ENCODE assay signal across 9 mouse cellular contexts in the genomic region with DNA sequence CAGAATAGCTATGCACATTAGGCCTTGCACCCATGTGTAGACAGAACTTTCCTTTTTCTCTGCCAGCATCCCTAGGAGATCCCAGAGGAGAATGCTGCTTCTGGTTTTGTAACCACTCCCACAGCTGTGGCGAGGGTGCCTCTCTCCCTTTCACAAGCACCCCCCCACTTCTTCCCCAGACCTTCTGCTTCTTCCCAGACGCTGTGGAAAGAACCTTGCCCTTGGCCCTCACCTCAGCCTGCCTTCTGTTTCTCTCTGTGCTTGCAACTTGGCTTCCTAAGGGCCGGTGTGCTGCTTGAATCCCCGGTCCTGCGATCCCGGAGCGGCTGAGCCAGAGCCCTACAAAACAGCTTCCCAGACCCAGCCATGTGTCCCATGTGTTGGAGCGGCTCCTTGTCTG. TPM values are rescaled to one million over a fixed set of nuclear protein-coding genes. Genes with fewer than 3 reads are reported as not detected.
DNase-seq lines count a peak whose midpoint lies in the region; ATAC-seq and TF ChIP-seq lines count a peak whose summit lies in the region.
"Had no signal": no experiment of that assay in that cellular context is flagged by ENCODE, and none has a peak within 500 bp of the region (broad histone marks: within the 10 kb centered on the region; RNA-seq: fewer than 3 reads in every experiment).

No protein-coding gene starts in this region.

- H3K79me2 ChIP-seq in liver, adult 2 months (ENCODE audit: control insufficient read depth, insufficient read depth, low read length), result no peaks in the 10 kb centered on the region

- H3K9me3 ChIP-seq in heart, embryonic 10.5 days, result no peaks in the 10 kb centered on the region
- H3K9me3 ChIP-seq in midbrain, embryonic 11.5 days (ENCODE audit: control insufficient read depth, low read length), result no peaks in the 10 kb centered on the region
- H3K9me3 ChIP-seq in midbrain, embryonic 15.5 days, result no peaks in the 10 kb centered on the region
- H3K9me3 ChIP-seq: hindbrain, embryonic 15.5 days had no signal

- no peak overlapping the region for H3K4me2 ChIP-seq in midbrain, embryonic 11.5 days
- H3K4me2 ChIP-seq in midbrain, embryonic 15.5 days, result no peak overlapping the region
- H3K4me2 ChIP-seq: hindbrain, embryonic 15.5 days had no signal

- TF ChIP-seq CTCF in liver, adult 2 months (IDR thresholded peaks at IDR 0.05; ENCODE audit: low read depth, low read length), result no peak

- DNase-seq in heart, embryonic 10.5 days (ENCODE audit: low spot score), result peak; percentile 74
- no peak for DNase-seq in heart, postnatal 4 days
- peak; percentile 26 for DNase-seq in midbrain, embryonic 11.5 days (ENCODE audit: low spot score, missing footprints)
- DNase-seq in liver, adult 2 months (ENCODE audit: extremely low read depth, low read depth, low spot score), result no peak
- DNase-seq in thymus, postnatal 14 days, result peak; percentile 67
- DNase-seq in testis, postnatal 14 days (ENCODE audit: low spot score), result no peak
- no peak for DNase-seq in adrenal gland, postnatal 10 days

- H3K36me3 ChIP-seq in heart, embryonic 10.5 days, result no peaks in the 10 kb centered on the region
- no peaks in the 10 kb centered on the region for H3K36me3 ChIP-seq in midbrain, embryonic 11.5 days (ENCODE audit: control insufficient read depth, insufficient read depth, low read length)
- no peaks in the 10 kb centered on the region for H3K36me3 ChIP-seq in midbrain, embryonic 15.5 days (replicated peaks)
- H3K36me3 ChIP-seq in liver, adult 2 months (ENCODE audit: control insufficient read depth, insufficient read depth, low read length), result no peaks in the 10 kb centered on the region
- H3K36me3 ChIP-seq: hindbrain, embryonic 15.5 days had no signal

- ATAC-seq in midbrain, embryonic 11.5 days (ENCODE audit: low FRiP score), result no peak
- ATAC-seq in midbrain, embryonic 15.5 days (replicated peaks), result no peak

- H3K27me3 ChIP-seq in heart, embryonic 10.5 days (ENCODE audit: insufficient read depth, poor library complexity, severe bottlenecking), result 0 out of 2 replicates have a peak, but pooled peaks cover 3% of the 10 kb centered on the region
- no peaks in the 10 kb centered on the region for H3K27me3 ChIP-seq in midbrain, embryonic 11.5 days (ENCODE audit: control insufficient read depth, insufficient read depth, low read length)
- no peaks in the 10 kb centered on the region for H3K27me3 ChIP-seq in midbrain, embryonic 15.5 days (replicated peaks)
- no peaks in the 10 kb centered on the region for H3K27me3 ChIP-seq in liver, adult 2 months (ENCODE audit: control insufficient read depth, insufficient read depth, low read length)
- H3K27me3 ChIP-seq: hindbrain, embryonic 15.5 days had no signal

- no peak for TF ChIP-seq POLR2A in liver, adult 2 months (IDR thresholded peaks at IDR 0.05; ENCODE audit: extremely low read depth, insufficient read depth, low read length)

- H3K4me3 ChIP-seq in heart, embryonic 10.5 days, result 0 out of 2 replicates have a peak overlapping the region, but pooled peaks have one; percentile 3
- H3K4me3 ChIP-seq in midbrain, embryonic 11.5 days (ENCODE audit: low read depth, low read length), result no peak overlapping the region
- H3K4me3 ChIP-seq in midbrain, embryonic 15.5 days, result no peak overlapping the region
- peak overlapping the region; percentile 28; the same call in 1 of the 2 replicates for H3K4me3 ChIP-seq in liver, adult 2 months (ENCODE audit: insufficient read depth, low read depth, low read length)
- H3K4me3 ChIP-seq: hindbrain, embryonic 15.5 days had no signal

- H3K9ac ChIP-seq in midbrain, embryonic 11.5 days (ENCODE audit: low read length), result no peak overlapping the region
- no peak overlapping the region for H3K9ac ChIP-seq in midbrain, embryonic 15.5 days
- peak overlapping the region; percentile 51 for H3K9ac ChIP-seq in liver, adult 2 months (ENCODE audit: low read depth, low read length)
- H3K9ac ChIP-seq: hindbrain, embryonic 15.5 days had no signal

- H3K4me1 ChIP-seq in heart, embryonic 10.5 days, result peaks cover 29% of the 10 kb centered on the region
- H3K4me1 ChIP-seq in midbrain, embryonic 11.5 days (ENCODE audit: control insufficient read depth, insufficient read depth, low read length), result no peaks in the 10 kb centered on the region
- H3K4me1 ChIP-seq in midbrain, embryonic 15.5 days, result no peaks in the 10 kb centered on the region
- H3K4me1 ChIP-seq in liver, adult 2 months (ENCODE audit: control insufficient read depth, insufficient read depth, low read length), result no peaks in the 10 kb centered on the region
- H3K4me1 ChIP-seq: hindbrain, embryonic 15.5 days had no signal

- 77% methylated on average over 8 of the region's 8 CpGs for WGBS in heart, embryonic 10.5 days
- 86% methylated on average over 8 of the region's 8 CpGs for WGBS in midbrain, embryonic 11.5 days
- 79% methylated on average over 8 of the region's 8 CpGs for WGBS in midbrain, embryonic 15.5 days
- 81% methylated on average over 8 of the region's 8 CpGs for WGBS in liver, adult 2 months

- peak overlapping the region; percentile 69 for H3K27ac ChIP-seq in heart, embryonic 10.5 days
- H3K27ac ChIP-seq in midbrain, embryonic 11.5 days (ENCODE audit: low read depth, low read length), result no peak overlapping the region
- no peak overlapping the region for H3K27ac ChIP-seq in midbrain, embryonic 15.5 days
- H3K27ac ChIP-seq in liver, adult 2 months (replicated peaks; ENCODE audit: insufficient read depth, low read depth, low read length), result peak overlapping the region; percentile 51
- H3K27ac ChIP-seq: hindbrain, embryonic 15.5 days had no signal

RNA-seq across cellular contexts. Expression of a gene that starts 9.3 kb away (rescaled TPM):
- polyA plus RNA-seq in heart, embryonic 10.5 days (2016; fragmentation: Nextera tagmentation; extraction: Ambion mirVana), result 0.95 and 1.5 TPM in 2 replicates
- total RNA-seq in heart, postnatal 4 days (2021), result under 1 TPM in 1 of 2 experiments, not detected in 1; 0.07 TPM
- 7.0 and 9.0 TPM in 2 replicates for polyA plus RNA-seq in midbrain, embryonic 11.5 days (2014; fragmentation: Nextera tagmentation; extraction: Ambion mirVana)
- 65.8 and 72.5 TPM in 2 replicates for polyA plus RNA-seq in midbrain, embryonic 15.5 days (2015; fragmentation: Nextera tagmentation; extraction: Ambion mirVana)
- 0.09 and 1.1 TPM in 2 replicates for total RNA-seq in liver, adult 2 months (2014; rRNA removed)
- 0.26 and 0.37 TPM in 2 replicates for polyA plus RNA-seq in liver, adult 2 months (2012; rRNA removed)
- total RNA-seq in adrenal gland, postnatal 10 days (2021), result 1 to 10 TPM; 1.8 to 4.2 TPM

RNA-seq across cellular contexts. Expression of a gene that starts 13.7 kb away (rescaled TPM):
- polyA plus RNA-seq in heart, embryonic 10.5 days (2016; fragmentation: Nextera tagmentation; extraction: Ambion mirVana), result 122 and 151 TPM in 2 replicates
- 10 to 100 TPM; 47.9 to 49.9 TPM for total RNA-seq in heart, postnatal 4 days (2021)
- 148 and 163 TPM in 2 replicates for polyA plus RNA-seq in midbrain, embryonic 11.5 days (2014; fragmentation: Nextera tagmentation; extraction: Ambion mirVana)
- polyA plus RNA-seq in midbrain, embryonic 15.5 days (2015; fragmentation: Nextera tagmentation; extraction: Ambion mirVana), result 136 and 137 TPM in 2 replicates
- 59.9 and 63.8 TPM in 2 replicates for total RNA-seq in liver, adult 2 months (2014; rRNA removed)
- polyA plus RNA-seq in liver, adult 2 months (2012; rRNA removed), result 41.9 and 46.5 TPM in 2 replicates
- 10 to 100 TPM; 67.8 to 77.6 TPM for total RNA-seq in adrenal gland, postnatal 10 days (2021)

RNA-seq across cellular contexts. Expression of a gene that starts 42.4 kb away (rescaled TPM):
- polyA plus RNA-seq in heart, embryonic 10.5 days (2016; fragmentation: Nextera tagmentation; extraction: Ambion mirVana), result 5.8 and 11.8 TPM in 2 replicates
- total RNA-seq in heart, postnatal 4 days (2021), result under 1 TPM; 0.14 to 0.33 TPM
- 2.6 and 2.9 TPM in 2 replicates for polyA plus RNA-seq in midbrain, embryonic 11.5 days (2014; fragmentation: Nextera tagmentation; extraction: Ambion mirVana)
- 0.12 and 1.2 TPM in 2 replicates for polyA plus RNA-seq in midbrain, embryonic 15.5 days (2015; fragmentation: Nextera tagmentation; extraction: Ambion mirVana)
- total RNA-seq in liver, adult 2 months (2014; rRNA removed), result not detected in 2 replicates
- polyA plus RNA-seq in liver, adult 2 months (2012; rRNA removed), result 0.06 TPM in 1 of 2 replicates, not detected in the other
- total RNA-seq in adrenal gland, postnatal 10 days (2021), result 1 to 10 TPM; 4.8 to 6.2 TPM

Comparison
In these comparisons a context has a peak if more than half of its experiments do, and no peak if none do; other contexts are left out.
1. DNase-seq: peak in heart, embryonic 10.5 days (single experiment), midbrain, embryonic 11.5 days (single experiment) and thymus, postnatal 14 days (single experiment); none in heart, postnatal 4 days (single experiment), liver, adult 2 months (single experiment), testis, postnatal 14 days (single experiment) and adrenal gland, postnatal 10 days (single experiment).
2. H3K27ac ChIP-seq: peak in heart, embryonic 10.5 days (single experiment) and liver, adult 2 months (single experiment); none in midbrain, embryonic 11.5 days (single experiment) and midbrain, embryonic 15.5 days (single experiment).
3. H3K4me3 ChIP-seq: peak in heart, embryonic 10.5 days (single experiment) and liver, adult 2 months (single experiment); none in midbrain, embryonic 11.5 days (single experiment) and midbrain, embryonic 15.5 days (single experiment).